Mouse (Mus musculus) testis, adult 2 months (tissue): ENCODE measurements around the gene Zc3h12c.
A peak's percentile ranks its signal among the peaks of the same experiment; 100 is the strongest.

Source experiments
- CTCF ChIP-seq: fragments of 200-500 bp; IDR thresholded peaks from 2 replicates; pipeline ENCODE4 v1.5.1; 2012; ENCODE audit warnings: low read depth, mild to moderate bottlenecking, inconsistent platforms, low read length, moderate library complexity; ENCODE audit not compliant: control insufficient read depth, insufficient read depth, insufficient replicate concordance
- POLR2A ChIP-seq: fragments of 200-500 bp; IDR thresholded peaks from 2 replicates; pipeline ENCODE4 v1.6.1; 2012; ENCODE audit warnings: low read depth, mild to moderate bottlenecking, inconsistent platforms, low read length, moderate library complexity; ENCODE audit not compliant: control insufficient read depth

DNA sequence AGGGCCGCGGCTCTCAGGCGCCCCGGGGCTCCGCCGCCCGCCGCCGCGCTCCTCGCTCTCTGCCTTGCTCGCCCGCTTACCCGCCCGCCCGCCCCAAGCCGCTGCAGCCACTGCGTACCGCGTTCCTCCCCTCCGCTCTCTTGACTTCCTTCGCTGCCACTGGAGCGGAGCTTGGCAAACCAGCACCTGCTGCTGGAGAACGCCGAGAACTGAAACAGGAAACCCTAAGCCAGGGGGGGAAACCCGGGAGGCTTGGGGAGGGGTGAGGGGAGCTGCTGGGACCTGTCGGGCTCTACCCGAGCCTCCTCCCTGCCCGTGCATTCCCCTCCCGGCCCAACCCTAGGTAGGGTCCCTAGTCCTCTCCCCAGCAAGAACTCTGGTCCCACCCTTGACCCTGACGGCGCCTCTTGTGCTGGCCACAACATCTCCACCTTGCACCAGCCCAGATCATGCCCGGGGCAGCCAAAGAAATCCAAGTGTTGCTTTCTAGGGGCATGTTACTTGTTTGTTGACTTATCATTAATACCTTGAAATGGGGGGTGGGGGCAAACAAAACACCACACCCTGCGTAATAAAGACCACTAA, 406 bp upstream of the Zc3h12c start:
- TF ChIP-seq CTCF (no peak), POLR2A (peak; percentile 55)
